Mouse (Mus musculus) heart, postnatal 0 days (tissue): ENCODE data around the gene Syngr1.

Source experiments
- CTCF ChIP-seq: IDR thresholded peaks from 2 replicates; pipeline ENCODE4 v1.5.1; 2016; ENCODE audit warnings: antibody characterized with exemption, control low read depth, low read depth
- EP300 ChIP-seq: IDR thresholded peaks from 2 replicates; pipeline ENCODE4 v1.6.1; 2016; ENCODE audit warnings: antibody characterized with exemption, low read depth

DNA sequence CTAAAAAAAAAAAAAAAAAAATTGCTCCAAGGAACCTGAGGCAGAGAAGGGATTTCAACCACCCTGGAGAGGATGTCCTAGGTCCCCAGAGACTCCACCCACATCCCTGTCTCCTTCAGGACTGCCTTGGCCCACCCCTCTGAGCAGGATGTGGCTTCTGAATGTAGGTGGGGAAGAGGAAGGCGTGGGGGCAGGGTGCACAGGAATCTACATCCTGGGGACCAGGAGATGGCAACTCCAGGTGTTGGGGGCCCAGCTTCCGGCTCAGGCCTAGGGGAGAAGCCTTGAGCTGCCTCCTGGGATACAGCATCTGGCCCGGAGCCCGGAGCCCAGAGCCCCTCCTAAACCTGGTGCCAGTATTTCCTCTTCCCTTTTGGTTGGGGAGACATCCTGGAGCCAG, 41.0 kb upstream of the Syngr1 start:
- TF ChIP-seq CTCF = no peak
- TF ChIP-seq EP300 = peak; percentile 77
